Mouse (Mus musculus) C2C12 (cell line): Measurements from ENCODE around the gene Apoc4. TPM values are rescaled to one million over a fixed set of nuclear protein-coding genes. Genes with fewer than 3 reads are reported as not detected.
A peak's percentile ranks its signal among the peaks of the same experiment; 100 is the strongest.

Source experiments
- H3K27me3 ChIP-seq: one replicate; pipeline ENCODE4 v1.6.1; 2011; ENCODE audit not compliant: control insufficient read depth, insufficient read depth, insufficient read length
- H3K36me3 ChIP-seq: one replicate; pipeline ENCODE4 v1.6.1; 2011; ENCODE audit not compliant: control insufficient read depth, insufficient read depth
- H3K4me3 ChIP-seq: one replicate; pipeline ENCODE4 v1.5.1; 2011; ENCODE audit warnings: mild to moderate bottlenecking, control low read depth; ENCODE audit not compliant: poor library complexity, insufficient read depth, severe bottlenecking
- H3K79me2 ChIP-seq: one replicate; pipeline ENCODE4 v1.6.1; 2011; ENCODE audit not compliant: control insufficient read depth, insufficient read depth
- H3K79me3 ChIP-seq: one replicate; pipeline ENCODE4 v1.6.1; 2011; ENCODE audit warnings: low read depth, control low read depth
- H3ac ChIP-seq: one replicate; pipeline ENCODE3; 2011; ENCODE audit warnings: low read depth; ENCODE audit not compliant: control insufficient read depth, insufficient read length
- CEBPB ChIP-seq: IDR thresholded peaks from one replicate; pipeline ENCODE4 v1.6.1; 2011; ENCODE audit warnings: low read depth, mild to moderate bottlenecking, control low read depth, moderate library complexity
- CTCF ChIP-seq: IDR thresholded peaks from one replicate; pipeline ENCODE4 v1.5.1; 2011; ENCODE audit not compliant: control insufficient read depth, insufficient read depth, insufficient read length
- FOSL1 ChIP-seq: IDR thresholded peaks from one replicate; pipeline ENCODE4 v1.8.0; 2011; ENCODE audit warnings: mild to moderate bottlenecking, low read length; ENCODE audit not compliant: poor library complexity, insufficient read depth, severe bottlenecking
- MAX ChIP-seq: IDR thresholded peaks from one replicate; pipeline ENCODE4 v1.6.1; 2011; ENCODE audit warnings: mild to moderate bottlenecking, control low read depth
- MYOD1 ChIP-seq: IDR thresholded peaks from one replicate; pipeline ENCODE4 v1.6.1; 2011; ENCODE audit warnings: low read depth; ENCODE audit not compliant: control insufficient read depth, insufficient read length
- MYOG ChIP-seq: IDR thresholded peaks from one replicate; pipeline ENCODE4 v1.6.1; 2011; ENCODE audit not compliant: control insufficient read depth, insufficient read length; ENCODE audit errors: extremely low read depth
- USF1 ChIP-seq: IDR thresholded peaks from one replicate; pipeline ENCODE4 v1.6.1; 2011; ENCODE audit warnings: low read depth, mild to moderate bottlenecking, control low read depth, moderate library complexity
- polyA plus RNA-seq: library from polyadenylated mRNA; unstranded; fragments of >200 nt; fragmentation: generic; extraction: Trizol; gene quantifications from one replicate; pipeline ENCODE4 v1.2.1, GENCODE M21; 2012; ENCODE audit warnings: missing spikeins

Apoc4 gene
- polyA plus RNA-seq, 1 experiment, result not detected

- no peak for TF ChIP-seq CTCF
- H3K79me3 ChIP-seq, result peaks cover 46% of the 10 kb centered on the region
- H3K36me3 ChIP-seq, result no peaks in the 10 kb centered on the region
- H3K79me2 ChIP-seq, result peaks cover 53% of the 10 kb centered on the region
- peak overlapping the region; percentile 97 for H3ac ChIP-seq
- H3K27me3 ChIP-seq, result no peaks in the 10 kb centered on the region
- peak overlapping the region; percentile 79 for H3K4me3 ChIP-seq
Measured at GRCm38 (mm10) chr7:19664455-19664954, 16.8 kb downstream of the Apoc4 start.

GRCm38 (mm10) chr7:19663940-19664339 is 17.3 kb downstream of the Apoc4 start:
- peak overlapping the region; percentile 79 for H3K4me3 ChIP-seq
- H3K36me3 ChIP-seq, result no peaks in the 10 kb centered on the region
- peak overlapping the region; percentile 97 for H3ac ChIP-seq
- peaks cover 49% of the 10 kb centered on the region for H3K79me3 ChIP-seq
- TF ChIP-seq MYOG (no peak), MAX (no peak), CTCF (no peak), MYOD1 (no peak), FOSL1 (no peak), USF1 (no peak), CEBPB (no peak)
- peaks cover 59% of the 10 kb centered on the region for H3K79me2 ChIP-seq
- H3K27me3 ChIP-seq, result no peaks in the 10 kb centered on the region

GRCm38 (mm10) chr7:19652614-19653013 is 28.7 kb downstream of the Apoc4 start:
- no peak overlapping the region for H3ac ChIP-seq
- H3K79me2 ChIP-seq, result peaks cover 16% of the 10 kb centered on the region
- peaks cover 8% of the 10 kb centered on the region for H3K36me3 ChIP-seq
- H3K27me3 ChIP-seq, result no peaks in the 10 kb centered on the region
- TF ChIP-seq USF1, result no peak
- no peak for TF ChIP-seq MAX
- no peak for TF ChIP-seq CEBPB
- no peak for TF ChIP-seq CTCF
- no peak for TF ChIP-seq MYOD1
- no peak for TF ChIP-seq MYOG
- no peak for TF ChIP-seq FOSL1
- no peak overlapping the region for H3K4me3 ChIP-seq
- H3K79me3 ChIP-seq, result peaks cover 8% of the 10 kb centered on the region

- H3K27me3 ChIP-seq, result no peaks in the 10 kb centered on the region
- H3ac ChIP-seq, result no peak overlapping the region
- H3K4me3 ChIP-seq, result no peak overlapping the region
- H3K79me2 ChIP-seq, result peaks cover 3% of the 10 kb centered on the region
- H3K36me3 ChIP-seq, result peaks cover 8% of the 10 kb centered on the region
- no peak for TF ChIP-seq MYOG
- no peak for TF ChIP-seq MYOD1
- no peak for TF ChIP-seq CTCF
- no peak for TF ChIP-seq FOSL1
- TF ChIP-seq MAX, result no peak
- no peak for TF ChIP-seq CEBPB
- TF ChIP-seq USF1, result no peak
- peaks cover 3% of the 10 kb centered on the region for H3K79me3 ChIP-seq
Measured at GRCm38 (mm10) chr7:19651063-19651786, 30.1 kb downstream of the Apoc4 start.

GRCm38 (mm10) chr7:19641223-19641622 is 40.1 kb downstream of the Apoc4 start:
- Histone ChIP-seq H3K79me2 (no peaks in the 10 kb centered on the region), H3ac (no peak overlapping the region), H3K36me3 (peaks cover 19% of the 10 kb centered on the region), H3K4me3 (no peak overlapping the region), H3K79me3 (no peaks in the 10 kb centered on the region), H3K27me3 (no peaks in the 10 kb centered on the region)
- no peak for TF ChIP-seq CEBPB
- TF ChIP-seq FOSL1, result no peak
- no peak for TF ChIP-seq USF1
- no peak for TF ChIP-seq CTCF
- TF ChIP-seq MAX, result no peak
- TF ChIP-seq MYOG, result no peak
- no peak for TF ChIP-seq MYOD1
